Mouse (Mus musculus) midbrain, embryonic 15.5 days (tissue): ENCODE measurements at regions not wholly inside any gene's neighbourhood (a gene's known extent, or its start where the extent isn't known, plus 50 kb on each side); places are given as distances from the start of the nearest gene placed in this dataset.
"Not testable (repeated sequence)": the region's sequence is repeated elsewhere in the genome, so short reads cannot be mapped to it uniquely, and the experiment has no call there.

ENCODE experiments used
- ATAC-seq: fragments of 200-750 bp; cut with Nextera tagmentation; replicated peaks from 2 replicates; pipeline ENCODE4 v1.8.0; 2017; ENCODE audit warnings: moderate TSS enrichment
- H3K27ac ChIP-seq: fragments of 300-500 bp; sonication (generic); 2 replicates; pipeline ENCODE4 v1.5.1; 2015; ENCODE audit warnings: mild to moderate bottlenecking, inconsistent platforms
- H3K27me3 ChIP-seq: fragments of 300-500 bp; sonication (generic); replicated peaks from 2 replicates; pipeline ENCODE4 v1.6.1; 2015; ENCODE audit warnings: inconsistent platforms
- H3K36me3 ChIP-seq: fragments of 300-500 bp; sonication (generic); replicated peaks from 2 replicates; pipeline ENCODE4 v1.6.1; 2015; ENCODE audit warnings: inconsistent platforms
- H3K4me1 ChIP-seq: fragments of 300-500 bp; sonication (generic); 2 replicates; pipeline ENCODE4 v1.6.1; 2015; ENCODE audit warnings: inconsistent platforms
- H3K4me2 ChIP-seq: fragments of 300-500 bp; sonication (generic); 2 replicates; pipeline ENCODE4 v1.6.1; 2015; ENCODE audit warnings: inconsistent platforms, mild to moderate bottlenecking, moderate library complexity
- H3K4me3 ChIP-seq: fragments of 300-500 bp; sonication (generic); 2 replicates; pipeline ENCODE4 v1.5.1; 2015; ENCODE audit warnings: mild to moderate bottlenecking, inconsistent platforms
- H3K9ac ChIP-seq: fragments of 300-500 bp; sonication (generic); 2 replicates; pipeline ENCODE4 v1.6.1; 2015; ENCODE audit warnings: mild to moderate bottlenecking, inconsistent platforms
- H3K9me3 ChIP-seq: fragments of 300-500 bp; sonication (generic); 2 replicates; pipeline ENCODE4 v1.6.1; 2016; ENCODE audit warnings: inconsistent platforms
- WGBS: fragments of 180-500 bp; shearing (Covaris S2); methylation state at CpG from one replicate; pipeline ENCODE4 v1.1.7; 2015; ENCODE audit warnings: mixed read lengths; 5-methylcytosine and 5-hydroxymethylcytosine counted together

DNA sequence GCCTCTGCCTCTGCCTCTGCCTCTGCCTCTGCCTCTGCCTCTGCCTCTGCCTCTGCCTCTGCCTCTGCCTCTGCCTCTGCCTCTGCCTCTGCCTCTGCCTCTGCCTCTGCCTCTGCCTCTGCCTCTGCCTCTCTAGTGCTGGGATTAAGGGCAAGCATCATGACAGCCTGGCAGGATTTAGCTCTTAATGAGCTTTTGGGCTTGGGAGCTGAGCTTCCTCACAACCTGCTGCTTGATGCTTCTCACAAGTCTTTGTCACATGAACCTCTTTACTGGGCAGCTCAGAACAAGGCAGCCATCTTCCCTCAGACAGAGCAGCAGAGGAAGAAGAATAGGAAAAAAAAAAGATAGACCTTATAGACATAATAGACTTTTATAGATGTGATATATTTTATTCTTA lies 152.6 kb downstream of the Gm5426 start:
- not testable (repeated sequence) for H3K27me3 ChIP-seq, H3K4me1 ChIP-seq, H3K4me3 ChIP-seq, H3K27ac ChIP-seq, H3K9ac ChIP-seq, H3K4me2 ChIP-seq, ATAC-seq, H3K36me3 ChIP-seq, H3K9me3 ChIP-seq

DNA sequence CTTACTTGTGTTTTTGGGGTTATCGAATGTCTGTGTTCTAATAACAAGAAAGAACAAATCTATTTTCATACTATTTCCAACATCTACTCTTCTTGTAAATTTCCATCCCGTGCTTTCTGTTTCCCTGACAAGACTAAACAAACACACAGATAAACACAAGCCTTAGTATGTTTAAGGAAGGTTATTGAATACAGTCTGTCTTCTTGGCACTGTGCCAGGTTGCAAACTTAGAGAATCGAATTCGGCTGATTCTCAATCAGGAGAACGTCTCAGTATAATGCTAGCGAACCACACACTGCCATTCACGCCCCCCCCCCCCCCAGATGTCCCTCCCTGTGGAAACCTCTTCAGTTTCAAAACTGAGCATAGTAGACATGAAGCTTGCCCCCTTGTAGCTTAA lies 157.2 kb downstream of the Gm5426 start:
- Histone ChIP-seq H3K9ac (no peak overlapping the region), H3K9me3 (no peaks in the 10 kb centered on the region), H3K4me1 (no peaks in the 10 kb centered on the region), H3K36me3 (no peaks in the 10 kb centered on the region), H3K4me2 (no peak overlapping the region), H3K27ac (no peak overlapping the region), H3K4me3 (no peak overlapping the region), H3K27me3 (no peaks in the 10 kb centered on the region)
- 54% methylated on average over 7 of the region's 7 CpGs for WGBS
- no peak for ATAC-seq

GRCm38 (mm10) chr10:96294666-96295065 lies 158.3 kb downstream of the Gm5426 start:
- H3K4me1 ChIP-seq: no peaks in the 10 kb centered on the region
- no peaks in the 10 kb centered on the region for H3K36me3 ChIP-seq
- no peak overlapping the region for H3K27ac ChIP-seq
- H3K9me3 ChIP-seq: no peaks in the 10 kb centered on the region
- no peak overlapping the region for H3K4me3 ChIP-seq
- ATAC-seq: no peak
- no peaks in the 10 kb centered on the region for H3K27me3 ChIP-seq
- H3K4me2 ChIP-seq: no peak overlapping the region
- H3K9ac ChIP-seq: no peak overlapping the region
- WGBS: 86% methylated on average over 2 of the region's 2 CpGs

GRCm38 (mm10) chr10:96297658-96298057 lies 161.3 kb downstream of the Gm5426 start:
- Histone ChIP-seq H3K27ac (no peak overlapping the region), H3K27me3 (no peaks in the 10 kb centered on the region), H3K4me2 (no peak overlapping the region), H3K9me3 (no peaks in the 10 kb centered on the region), H3K4me1 (no peaks in the 10 kb centered on the region), H3K36me3 (no peaks in the 10 kb centered on the region), H3K9ac (no peak overlapping the region), H3K4me3 (no peak overlapping the region)
- no peak for ATAC-seq
- WGBS: 90% methylated on average over 4 of the region's 4 CpGs

- no peaks in the 10 kb centered on the region for H3K27me3 ChIP-seq
- no peak overlapping the region for H3K4me2 ChIP-seq
- no peak overlapping the region for H3K9ac ChIP-seq
- no peak overlapping the region for H3K4me3 ChIP-seq
- no peaks in the 10 kb centered on the region for H3K4me1 ChIP-seq
- 82% methylated on average over 5 of the region's 5 CpGs for WGBS
- no peak overlapping the region for H3K27ac ChIP-seq
- H3K36me3 ChIP-seq: no peaks in the 10 kb centered on the region
- ATAC-seq: no peak
- H3K9me3 ChIP-seq: no peaks in the 10 kb centered on the region
Measured at GRCm38 (mm10) chr10:96298566-96298965, 162.2 kb downstream of the Gm5426 start.

DNA sequence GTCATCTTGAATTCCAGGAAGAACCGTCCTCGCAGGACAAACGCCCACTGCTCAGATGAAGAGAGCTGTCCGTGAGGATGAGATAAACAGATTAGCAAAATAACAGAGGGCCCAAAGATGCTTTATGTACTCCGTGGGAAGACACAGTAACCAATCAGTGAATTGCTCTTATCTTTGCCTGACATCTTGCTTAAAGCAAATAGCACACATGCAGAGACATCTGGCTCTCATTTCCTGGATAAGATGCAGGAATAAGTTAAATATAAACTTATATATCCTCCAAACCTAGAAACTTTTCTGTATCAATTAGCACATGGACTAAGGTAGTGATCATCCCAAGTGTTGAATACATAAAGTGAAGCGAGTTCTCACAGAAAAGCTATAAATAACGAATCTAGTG lies 169.3 kb downstream of the Gm5426 start:
- no peak for ATAC-seq
- H3K4me1 ChIP-seq: peaks cover 14% of the 10 kb centered on the region
- 80% methylated on average over 7 of the region's 7 CpGs for WGBS
- H3K4me2 ChIP-seq: no peak overlapping the region
- H3K36me3 ChIP-seq: no peaks in the 10 kb centered on the region
- no peak overlapping the region for H3K4me3 ChIP-seq
- no peaks in the 10 kb centered on the region for H3K9me3 ChIP-seq
- H3K27me3 ChIP-seq: no peaks in the 10 kb centered on the region
- no peak overlapping the region for H3K9ac ChIP-seq
- no peak overlapping the region for H3K27ac ChIP-seq

DNA sequence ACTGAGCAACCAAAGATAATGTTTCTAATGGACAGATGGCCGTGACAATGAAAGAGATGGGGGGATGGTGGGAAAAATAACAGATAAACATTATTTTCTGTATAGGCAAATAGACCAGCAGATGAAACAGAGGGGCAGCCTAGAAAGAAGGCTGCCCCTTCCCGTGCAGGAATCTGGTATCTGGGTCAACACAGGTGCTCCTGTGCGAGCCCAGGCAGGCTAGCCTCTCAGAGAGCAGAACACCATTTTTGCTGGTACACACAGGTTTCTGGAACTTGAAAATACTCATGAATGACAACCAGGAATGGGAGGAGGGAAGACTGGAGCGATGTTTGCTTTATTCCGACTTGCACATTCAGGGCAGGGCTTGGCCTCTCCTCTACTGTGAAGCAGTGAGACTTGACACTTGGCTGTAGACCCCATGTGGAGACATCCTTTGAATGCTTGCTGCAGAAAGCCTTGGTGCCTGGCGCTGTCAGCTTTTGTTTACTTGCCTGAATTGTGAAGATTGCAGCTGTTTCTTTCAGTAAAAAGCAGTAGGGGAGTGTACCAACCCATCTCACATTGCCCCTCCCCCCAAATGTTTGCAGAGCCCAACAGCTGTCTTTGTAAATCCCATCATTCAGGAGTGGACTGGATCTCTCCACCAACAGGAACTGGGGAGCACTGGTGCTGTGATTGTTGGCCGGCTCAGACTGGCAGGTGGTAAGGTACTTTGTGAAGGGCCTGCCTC lies 172.5 kb downstream of the Gm5426 start:
- ATAC-seq: peak; percentile 83
- no peaks in the 10 kb centered on the region for H3K36me3 ChIP-seq
- H3K27ac ChIP-seq: 0 out of 2 replicates have a peak overlapping the region, but pooled peaks have one; percentile 27
- H3K27me3 ChIP-seq: no peaks in the 10 kb centered on the region
- no peak overlapping the region for H3K4me3 ChIP-seq
- H3K4me2 ChIP-seq: no peak overlapping the region
- WGBS: 9% methylated on average over 7 of the region's 7 CpGs
- peaks cover 14% of the 10 kb centered on the region for H3K4me1 ChIP-seq
- no peaks in the 10 kb centered on the region for H3K9me3 ChIP-seq
- no peak overlapping the region for H3K9ac ChIP-seq

- Histone ChIP-seq H3K27me3 (no peaks in the 10 kb centered on the region), H3K9ac (no peak overlapping the region), H3K4me3 (no peak overlapping the region), H3K36me3 (no peaks in the 10 kb centered on the region), H3K9me3 (no peaks in the 10 kb centered on the region), H3K27ac (0 out of 2 replicates have a peak overlapping the region, but pooled peaks have one; percentile 27), H3K4me1 (peaks cover 14% of the 10 kb centered on the region), H3K4me2 (no peak overlapping the region)
- 60% methylated on average over 4 of the region's 4 CpGs for WGBS
- 0 out of 2 replicates have a peak, but pooled peaks have one; percentile 22 for ATAC-seq
Measured at GRCm38 (mm10) chr10:96309766-96310165, 173.4 kb downstream of the Gm5426 start.

DNA sequence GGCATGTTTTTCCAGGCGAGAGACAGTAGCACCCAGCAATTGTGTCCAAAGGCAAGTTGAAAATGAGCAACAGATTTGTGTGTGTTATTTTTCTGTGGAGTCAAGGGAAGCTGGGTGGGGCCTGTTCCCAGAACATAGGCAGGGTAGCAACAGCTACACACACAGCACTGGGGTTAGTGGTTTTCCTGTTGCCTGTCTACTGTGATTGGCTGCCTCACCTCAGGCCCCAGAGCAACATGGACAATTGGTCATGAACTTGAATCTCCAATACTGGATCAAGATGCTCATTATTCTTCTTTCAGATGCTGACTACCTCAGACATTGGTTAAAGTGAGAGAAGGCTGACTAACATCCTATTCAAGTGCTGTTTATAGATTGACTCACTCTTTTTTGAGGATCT lies 188.9 kb downstream of the Gm5426 start:
- Histone ChIP-seq H3K9ac (no peak overlapping the region), H3K4me2 (no peak overlapping the region), H3K4me1 (no peaks in the 10 kb centered on the region), H3K4me3 (no peak overlapping the region), H3K36me3 (no peaks in the 10 kb centered on the region), H3K27me3 (no peaks in the 10 kb centered on the region), H3K27ac (no peak overlapping the region), H3K9me3 (no peaks in the 10 kb centered on the region)
- 83% methylated on average over 1 of the region's 1 CpGs for WGBS
- ATAC-seq: no peak

GRCm38 (mm10) chr10:96330639-96331487 lies 194.5 kb downstream of the Gm5426 start:
- Histone ChIP-seq H3K4me3 (no peak overlapping the region), H3K9me3 (no peaks in the 10 kb centered on the region), H3K27me3 (no peaks in the 10 kb centered on the region), H3K27ac (no peak overlapping the region), H3K4me1 (no peaks in the 10 kb centered on the region), H3K36me3 (no peaks in the 10 kb centered on the region), H3K9ac (no peak overlapping the region), H3K4me2 (no peak overlapping the region)
- WGBS: 39% methylated on average over 6 of the region's 6 CpGs
- no peak for ATAC-seq

DNA sequence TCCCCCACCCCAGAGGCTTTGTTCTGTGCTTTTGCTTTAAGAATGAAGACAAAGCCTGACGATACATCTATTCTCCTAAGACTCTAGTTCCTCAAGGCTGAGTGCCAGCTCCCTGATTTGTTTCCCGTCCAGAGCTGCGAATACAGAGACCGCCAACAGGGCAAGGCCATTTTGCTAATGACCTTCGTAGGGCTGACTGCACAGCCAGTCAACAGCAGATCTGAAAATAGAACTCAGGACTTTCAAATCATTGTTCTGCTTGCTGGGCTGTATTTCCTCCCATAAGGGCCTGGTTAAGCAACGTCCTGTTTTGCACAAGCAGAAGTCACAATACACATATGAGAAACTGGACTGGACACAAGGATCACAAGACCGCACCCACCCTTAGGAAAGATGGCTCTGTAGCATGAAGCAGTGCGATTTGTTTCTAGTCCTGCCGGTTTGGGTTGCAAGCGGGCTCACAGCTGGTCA lies 196.4 kb downstream of the Gm5426 start:
- Histone ChIP-seq H3K36me3 (no peaks in the 10 kb centered on the region), H3K4me2 (no peak overlapping the region), H3K9ac (no peak overlapping the region), H3K27ac (no peak overlapping the region), H3K27me3 (no peaks in the 10 kb centered on the region), H3K9me3 (no peaks in the 10 kb centered on the region), H3K4me3 (no peak overlapping the region), H3K4me1 (peaks cover 7% of the 10 kb centered on the region)
- 70% methylated on average over 10 of the region's 10 CpGs for WGBS
- no peak for ATAC-seq

DNA sequence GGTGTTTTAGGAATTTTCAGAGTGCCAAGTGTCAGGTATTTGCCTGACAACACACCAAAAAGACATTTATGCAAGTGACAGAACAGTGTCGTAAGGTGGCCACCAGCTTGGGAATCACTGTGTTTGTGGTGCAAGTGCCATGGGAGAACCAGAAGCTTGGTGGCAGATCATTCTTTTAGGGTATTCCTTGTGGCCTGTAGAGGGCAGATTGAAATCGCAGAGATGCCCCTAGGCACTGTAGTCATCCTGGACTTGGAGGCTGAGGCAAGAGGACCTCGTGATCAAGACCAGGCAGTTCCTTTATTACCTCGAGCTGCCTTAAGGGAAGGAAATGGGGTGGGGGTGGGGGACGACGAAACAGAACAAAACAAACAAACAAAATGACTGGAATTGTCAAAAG lies 196.8 kb downstream of the Gm5426 start:
- H3K4me2 ChIP-seq: no peak overlapping the region
- ATAC-seq: no peak
- H3K9me3 ChIP-seq: no peaks in the 10 kb centered on the region
- no peak overlapping the region for H3K9ac ChIP-seq
- 83% methylated on average over 6 of the region's 6 CpGs for WGBS
- no peaks in the 10 kb centered on the region for H3K36me3 ChIP-seq
- no peaks in the 10 kb centered on the region for H3K27me3 ChIP-seq
- no peak overlapping the region for H3K27ac ChIP-seq
- H3K4me1 ChIP-seq: peaks cover 8% of the 10 kb centered on the region
- H3K4me3 ChIP-seq: no peak overlapping the region
